Mouse (Mus musculus): Measurements from ENCODE around the gene Scfd2. TPM values are rescaled to one million over a fixed set of nuclear protein-coding genes. Genes with fewer than 3 reads are reported as not detected.

The Scfd2 gene
- polyA plus RNA-seq, 1 experiment from 2014 or later, result 12.9 TPM

GRCm38 (mm10) chr5:74316333-74316945 lies 215.1 kb downstream of the Scfd2 start:
- H3K4me1 ChIP-seq (ENCODE audit: control insufficient read depth, insufficient read depth, low read length), result peaks cover 7% of the 10 kb centered on the region; the same call in 1 of the 2 replicates
- H3K9me3 ChIP-seq (replicated peaks; ENCODE audit: control insufficient read depth, low read length), result no peaks in the 10 kb centered on the region
- H3K36me3 ChIP-seq (ENCODE audit: control insufficient read depth, insufficient read depth, low read length), result no peaks in the 10 kb centered on the region
- no peaks in the 10 kb centered on the region for H3K27me3 ChIP-seq (ENCODE audit: control insufficient read depth, insufficient read depth, low read length)
- no peak overlapping the region for H3K27ac ChIP-seq (ENCODE audit: low read depth, low read length)
- H3K9ac ChIP-seq (ENCODE audit: low read depth, low read length), result no peak overlapping the region
- no peak for ATAC-seq (replicated peaks; ENCODE audit: insufficient number of reproducible peaks, low FRiP score, low TSS enrichment)
- no peak overlapping the region for H3K4me3 ChIP-seq (ENCODE audit: low read depth, low read length)
- WGBS (ENCODE audit: insufficient replicate concordance), result 87% methylated on average over 11 of the region's 11 CpGs
- no peak overlapping the region for H3K4me2 ChIP-seq

- WGBS (ENCODE audit: insufficient replicate concordance), result 75% methylated on average over 12 of the region's 12 CpGs
- Histone ChIP-seq H3K27ac (ENCODE audit: low read depth, low read length) (no peak overlapping the region), H3K9ac (ENCODE audit: low read depth, low read length) (no peak overlapping the region), H3K4me2 (no peak overlapping the region), H3K4me1 (ENCODE audit: control insufficient read depth, insufficient read depth, low read length) (peaks cover 7% of the 10 kb centered on the region; the same call in 1 of the 2 replicates), H3K27me3 (ENCODE audit: control insufficient read depth, insufficient read depth, low read length) (no peaks in the 10 kb centered on the region), H3K36me3 (ENCODE audit: control insufficient read depth, insufficient read depth, low read length) (no peaks in the 10 kb centered on the region), H3K4me3 (ENCODE audit: low read depth, low read length) (no peak overlapping the region), H3K9me3 (replicated peaks; ENCODE audit: control insufficient read depth, low read length) (no peaks in the 10 kb centered on the region)
- ATAC-seq (replicated peaks; ENCODE audit: insufficient number of reproducible peaks, low FRiP score, low TSS enrichment), result no peak
Measured at GRCm38 (mm10) chr5:74315471-74316245, 215.9 kb downstream of the Scfd2 start.

- Histone ChIP-seq H3K9ac (ENCODE audit: low read depth, low read length) (no peak overlapping the region), H3K27ac (ENCODE audit: low read depth, low read length) (no peak overlapping the region), H3K27me3 (ENCODE audit: control insufficient read depth, insufficient read depth, low read length) (no peaks in the 10 kb centered on the region), H3K4me2 (no peak overlapping the region), H3K36me3 (ENCODE audit: control insufficient read depth, insufficient read depth, low read length) (no peaks in the 10 kb centered on the region), H3K9me3 (replicated peaks; ENCODE audit: control insufficient read depth, low read length) (no peaks in the 10 kb centered on the region), H3K4me3 (ENCODE audit: low read depth, low read length) (no peak overlapping the region), H3K4me1 (ENCODE audit: control insufficient read depth, insufficient read depth, low read length) (peaks cover 3% of the 10 kb centered on the region; the same call in 1 of the 2 replicates)
- ATAC-seq (replicated peaks; ENCODE audit: insufficient number of reproducible peaks, low FRiP score, low TSS enrichment), result no peak
- whole genome bisulfite sequencing (ENCODE audit: insufficient replicate concordance), result 80% methylated on average over 6 of the region's 6 CpGs
Measured at GRCm38 (mm10) chr5:74314501-74314900, 217.1 kb downstream of the Scfd2 start.

- Histone ChIP-seq H3K9me3 (replicated peaks; ENCODE audit: control insufficient read depth, low read length) (no peaks in the 10 kb centered on the region), H3K4me2 (no peak overlapping the region), H3K9ac (ENCODE audit: low read depth, low read length) (no peak overlapping the region), H3K4me3 (ENCODE audit: low read depth, low read length) (no peak overlapping the region), H3K4me1 (ENCODE audit: control insufficient read depth, insufficient read depth, low read length) (peaks cover 3% of the 10 kb centered on the region; the same call in 1 of the 2 replicates), H3K36me3 (ENCODE audit: control insufficient read depth, insufficient read depth, low read length) (no peaks in the 10 kb centered on the region), H3K27me3 (ENCODE audit: control insufficient read depth, insufficient read depth, low read length) (no peaks in the 10 kb centered on the region), H3K27ac (ENCODE audit: low read depth, low read length) (no peak overlapping the region)
- 84% methylated on average over 7 of the region's 7 CpGs for WGBS (ENCODE audit: insufficient replicate concordance)
- no peak for ATAC-seq (replicated peaks; ENCODE audit: insufficient number of reproducible peaks, low FRiP score, low TSS enrichment)
Measured at GRCm38 (mm10) chr5:74313542-74313941, 218.0 kb downstream of the Scfd2 start.

- no peak overlapping the region for H3K4me3 ChIP-seq (ENCODE audit: low read depth, low read length)
- ATAC-seq (replicated peaks; ENCODE audit: insufficient number of reproducible peaks, low FRiP score, low TSS enrichment), result no peak
- no peaks in the 10 kb centered on the region for H3K9me3 ChIP-seq (replicated peaks; ENCODE audit: control insufficient read depth, low read length)
- no peak overlapping the region for H3K27ac ChIP-seq (ENCODE audit: low read depth, low read length)
- H3K4me2 ChIP-seq, result no peak overlapping the region
- no peaks in the 10 kb centered on the region for H3K36me3 ChIP-seq (ENCODE audit: control insufficient read depth, insufficient read depth, low read length)
- no peak overlapping the region for H3K9ac ChIP-seq (ENCODE audit: low read depth, low read length)
- H3K27me3 ChIP-seq (ENCODE audit: control insufficient read depth, insufficient read depth, low read length), result no peaks in the 10 kb centered on the region
- H3K4me1 ChIP-seq (ENCODE audit: control insufficient read depth, insufficient read depth, low read length), result peaks cover 3% of the 10 kb centered on the region; the same call in 1 of the 2 replicates
- 59% methylated on average over 6 of the region's 6 CpGs for WGBS (ENCODE audit: insufficient replicate concordance)
Measured at GRCm38 (mm10) chr5:74311865-74312264, 219.7 kb downstream of the Scfd2 start.

GRCm38 (mm10) chr5:74311200-74311825 lies 220.2 kb downstream of the Scfd2 start:
- Histone ChIP-seq H3K9ac (ENCODE audit: low read depth, low read length) (no peak overlapping the region), H3K4me3 (ENCODE audit: low read depth, low read length) (no peak overlapping the region), H3K9me3 (replicated peaks; ENCODE audit: control insufficient read depth, low read length) (no peaks in the 10 kb centered on the region), H3K36me3 (ENCODE audit: control insufficient read depth, insufficient read depth, low read length) (no peaks in the 10 kb centered on the region), H3K4me1 (ENCODE audit: control insufficient read depth, insufficient read depth, low read length) (peaks cover 3% of the 10 kb centered on the region; the same call in 1 of the 2 replicates), H3K4me2 (no peak overlapping the region), H3K27ac (ENCODE audit: low read depth, low read length) (no peak overlapping the region), H3K27me3 (ENCODE audit: control insufficient read depth, insufficient read depth, low read length) (no peaks in the 10 kb centered on the region)
- 29% methylated on average over 6 of the region's 6 CpGs for WGBS (ENCODE audit: insufficient replicate concordance)
- ATAC-seq (replicated peaks; ENCODE audit: insufficient number of reproducible peaks, low FRiP score, low TSS enrichment), result no peak

GRCm38 (mm10) chr5:74310101-74310500 lies 221.5 kb downstream of the Scfd2 start:
- Histone ChIP-seq H3K4me2 (no peak overlapping the region), H3K4me1 (ENCODE audit: control insufficient read depth, insufficient read depth, low read length) (no peaks in the 10 kb centered on the region), H3K9ac (ENCODE audit: low read depth, low read length) (no peak overlapping the region), H3K27ac (ENCODE audit: low read depth, low read length) (no peak overlapping the region), H3K4me3 (ENCODE audit: low read depth, low read length) (no peak overlapping the region), H3K9me3 (replicated peaks; ENCODE audit: control insufficient read depth, low read length) (no peaks in the 10 kb centered on the region), H3K27me3 (ENCODE audit: control insufficient read depth, insufficient read depth, low read length) (no peaks in the 10 kb centered on the region), H3K36me3 (ENCODE audit: control insufficient read depth, insufficient read depth, low read length) (no peaks in the 10 kb centered on the region)
- 51% methylated on average over 5 of the region's 5 CpGs for WGBS (ENCODE audit: insufficient replicate concordance)
- no peak for ATAC-seq (replicated peaks; ENCODE audit: insufficient number of reproducible peaks, low FRiP score, low TSS enrichment)

GRCm38 (mm10) chr5:74307242-74307641 lies 224.3 kb downstream of the Scfd2 start:
- Histone ChIP-seq H3K4me2 (no peak overlapping the region), H3K27me3 (ENCODE audit: control insufficient read depth, insufficient read depth, low read length) (no peaks in the 10 kb centered on the region), H3K4me3 (ENCODE audit: low read depth, low read length) (no peak overlapping the region), H3K9me3 (replicated peaks; ENCODE audit: control insufficient read depth, low read length) (no peaks in the 10 kb centered on the region), H3K4me1 (ENCODE audit: control insufficient read depth, insufficient read depth, low read length) (no peaks in the 10 kb centered on the region; the same call in 1 of the 2 replicates), H3K9ac (ENCODE audit: low read depth, low read length) (no peak overlapping the region), H3K27ac (ENCODE audit: low read depth, low read length) (no peak overlapping the region), H3K36me3 (ENCODE audit: control insufficient read depth, insufficient read depth, low read length) (no peaks in the 10 kb centered on the region)
- no peak for ATAC-seq (replicated peaks; ENCODE audit: insufficient number of reproducible peaks, low FRiP score, low TSS enrichment)
- 77% methylated on average over 5 of the region's 5 CpGs for WGBS (ENCODE audit: insufficient replicate concordance)
